Comparison of ENCODE assay signal across 19 mouse cellular contexts in genomic region chr17:45671821-45672220, GRCm38 (mm10). TPM values are rescaled to one million over a fixed set of nuclear protein-coding genes. Genes with fewer than 3 reads are reported as not detected.
DNase-seq lines count a peak whose midpoint lies in the region; ATAC-seq and TF ChIP-seq lines count a peak whose summit lies in the region.
"Had no signal": no experiment of that assay in that cellular context is flagged by ENCODE, and none has a peak within 500 bp of the region (broad histone marks: within the 10 kb centered on the region; RNA-seq: fewer than 3 reads in every experiment).

No protein-coding gene starts in this region.

- WGBS in hindbrain, postnatal 0 days: 93% methylated on average over 1 of the region's 1 CpGs
- WGBS in hindbrain, embryonic 13.5 days: 91% methylated on average over 1 of the region's 1 CpGs
- 72% methylated on average over 1 of the region's 1 CpGs for WGBS in lung, embryonic 14.5 days
- 95% methylated on average over 1 of the region's 1 CpGs for WGBS in small intestine, adult 2 months

- H3K9me3 ChIP-seq in hindbrain, postnatal 0 days (ENCODE audit: low read length): no peaks in the 10 kb centered on the region
- H3K9me3 ChIP-seq in hindbrain, embryonic 13.5 days: no peaks in the 10 kb centered on the region
- H3K9me3 ChIP-seq in lung, embryonic 14.5 days (ENCODE audit: low read depth, low read length): no peaks in the 10 kb centered on the region
- H3K9me3 ChIP-seq: forebrain, embryonic 13.5 days; intestine, embryonic 15.5 days; liver, embryonic 13.5 days had no signal

- H3K4me3 ChIP-seq in hindbrain, postnatal 0 days (ENCODE audit: low read length): no peak overlapping the region
- H3K4me3 ChIP-seq in hindbrain, embryonic 13.5 days: no peak overlapping the region
- no peak overlapping the region for H3K4me3 ChIP-seq in lung, embryonic 14.5 days (ENCODE audit: low read depth, low read length)
- no peak overlapping the region for H3K4me3 ChIP-seq in small intestine, adult 2 months (ENCODE audit: low read depth, low read length)
- H3K4me3 ChIP-seq: forebrain, embryonic 13.5 days; intestine, embryonic 15.5 days; liver, embryonic 13.5 days had no signal

- H3K27ac ChIP-seq in hindbrain, postnatal 0 days: no peak overlapping the region
- no peak overlapping the region for H3K27ac ChIP-seq in hindbrain, embryonic 13.5 days
- H3K27ac ChIP-seq in lung, embryonic 14.5 days (ENCODE audit: low read depth): no peak overlapping the region
- H3K27ac ChIP-seq in small intestine, adult 2 months (ENCODE audit: insufficient read depth, low read depth, low read length): no peak overlapping the region
- H3K27ac ChIP-seq: forebrain, embryonic 13.5 days; intestine, embryonic 15.5 days; liver, embryonic 13.5 days had no signal

- peak; percentile 48 for ATAC-seq in hindbrain, postnatal 0 days
- ATAC-seq in hindbrain, embryonic 13.5 days (ENCODE audit: low FRiP score): no peak
- ATAC-seq in lung, embryonic 14.5 days (ENCODE audit: insufficient read depth): no peak
- ATAC-seq in activated CD4-positive, CD25-positive, alpha-beta regulatory T cell, adult 4 months: no peak
- ATAC-seq in cerebellum, adult (ENCODE audit: insufficient number of reproducible peaks, low FRiP score, low TSS enrichment): no peak
- ATAC-seq: CD4-positive, CD25-positive, alpha-beta regulatory T cell, adult 4 months; forebrain, embryonic 13.5 days; intestine, embryonic 15.5 days had no signal

- TF ChIP-seq POLR2A in small intestine, adult 2 months (IDR thresholded peaks at IDR 0.05; ENCODE audit: low read depth, low read length): no peak

- no peak overlapping the region for H3K4me2 ChIP-seq in hindbrain, postnatal 0 days (ENCODE audit: low read depth, low read length)
- no peak overlapping the region for H3K4me2 ChIP-seq in hindbrain, embryonic 13.5 days
- no peak overlapping the region for H3K4me2 ChIP-seq in lung, embryonic 14.5 days
- H3K4me2 ChIP-seq: forebrain, embryonic 13.5 days; intestine, embryonic 15.5 days; liver, embryonic 13.5 days had no signal

- no peaks in the 10 kb centered on the region for H3K4me1 ChIP-seq in hindbrain, postnatal 0 days (ENCODE audit: insufficient read depth, low read length)
- no peaks in the 10 kb centered on the region for H3K4me1 ChIP-seq in hindbrain, embryonic 13.5 days (replicated peaks)
- H3K4me1 ChIP-seq in lung, embryonic 14.5 days (ENCODE audit: insufficient read depth): no peaks in the 10 kb centered on the region
- no peaks in the 10 kb centered on the region for H3K4me1 ChIP-seq in small intestine, adult 2 months (ENCODE audit: control insufficient read depth, insufficient read depth, insufficient read length, low read length)
- H3K4me1 ChIP-seq: forebrain, embryonic 13.5 days; intestine, embryonic 15.5 days; liver, embryonic 13.5 days had no signal

- DNase-seq in hindbrain, postnatal 0 days (ENCODE audit: low spot score): peak; percentile 20
- DNase-seq in lung, embryonic 14.5 days: peak; percentile 28
- DNase-seq in lung, postnatal 36 days: no peak
- DNase-seq in NIH3T3 (ENCODE audit: low read depth): peak; percentile 58
- DNase-seq: adrenal gland, postnatal 10 days; cerebellum, postnatal 14 days; liver, embryonic 13.5 days; right cerebral cortex, adult 18-20 months had no signal

- H3K36me3 ChIP-seq in hindbrain, postnatal 0 days (ENCODE audit: insufficient read depth, low read length): peaks cover 68% of the 10 kb centered on the region
- peaks cover 96% of the 10 kb centered on the region for H3K36me3 ChIP-seq in hindbrain, embryonic 13.5 days
- peaks cover 81% of the 10 kb centered on the region for H3K36me3 ChIP-seq in lung, embryonic 14.5 days (ENCODE audit: insufficient read depth)
- peaks cover 38% of the 10 kb centered on the region for H3K36me3 ChIP-seq in small intestine, adult 2 months (ENCODE audit: control insufficient read depth, insufficient read depth, low read length)

- TF ChIP-seq CTCF in hindbrain, postnatal 0 days (IDR thresholded peaks at IDR 0.05; ENCODE audit: low read depth): peak; percentile 67
- peak; percentile 53 for TF ChIP-seq CTCF in lung, embryonic 14.5 days (IDR thresholded peaks at IDR 0.05; ENCODE audit: low read depth)
- TF ChIP-seq CTCF in small intestine, adult 2 months (IDR thresholded peaks at IDR 0.05; ENCODE audit: extremely low read depth, insufficient read length, insufficient replicate concordance, low read depth, low read length): peak; percentile 21; the same call in 1 of the 2 replicates

- no peak overlapping the region for H3K9ac ChIP-seq in hindbrain, postnatal 0 days (replicated peaks; ENCODE audit: low read length)
- no peak overlapping the region for H3K9ac ChIP-seq in hindbrain, embryonic 13.5 days
- no peak overlapping the region for H3K9ac ChIP-seq in lung, embryonic 14.5 days
- H3K9ac ChIP-seq: forebrain, embryonic 13.5 days; intestine, embryonic 15.5 days; liver, embryonic 13.5 days had no signal

- no peaks in the 10 kb centered on the region for H3K27me3 ChIP-seq in hindbrain, postnatal 0 days (ENCODE audit: insufficient read depth, low read length)
- no peaks in the 10 kb centered on the region for H3K27me3 ChIP-seq in hindbrain, embryonic 13.5 days
- H3K27me3 ChIP-seq in lung, embryonic 14.5 days (ENCODE audit: insufficient read depth, low read length): no peaks in the 10 kb centered on the region
- H3K27me3 ChIP-seq in small intestine, adult 2 months (ENCODE audit: control insufficient read depth, insufficient read depth, low read length): no peaks in the 10 kb centered on the region
- H3K27me3 ChIP-seq: forebrain, embryonic 13.5 days; intestine, embryonic 15.5 days; liver, embryonic 13.5 days had no signal

RNA-seq across cellular contexts. Expression of gene Capn11, which starts 12.7 kb away (rescaled TPM):
- total RNA-seq in hindbrain, postnatal 0 days (2014; rRNA removed): 0.42 and 1.8 TPM in 2 replicates
- 0.14 and 2.0 TPM in 2 replicates for polyA plus RNA-seq in hindbrain, postnatal 0 days (2015; fragmentation: Nextera tagmentation; extraction: Ambion mirVana)
- 0.65 and 0.95 TPM in 2 replicates for polyA plus RNA-seq in hindbrain, embryonic 13.5 days (2015; fragmentation: Nextera tagmentation; extraction: Ambion mirVana)
- polyA plus RNA-seq in lung, embryonic 14.5 days (2014; fragmentation: Nextera tagmentation; extraction: Ambion mirVana): 0.07 TPM in 1 of 2 replicates, not detected in the other
- polyA plus RNA-seq in small intestine, adult 2 months (2012; rRNA removed): 0.03 TPM in 1 of 2 replicates, not detected in the other
- polyA plus RNA-seq in activated CD4-positive, CD25-positive, alpha-beta regulatory T cell, adult 4 months (2017; shearing (Covaris generic)): under 1 TPM in 1 of 2 experiments, not detected in 1; 0.33 TPM
- total RNA-seq: monocyte, adult 5-6 weeks had no signal
- polyA plus RNA-seq: embryonic facial prominence, embryonic 14.5 days; neural tube, embryonic 14.5 days; spleen, adult 2 months had no signal

RNA-seq across cellular contexts. Expression of gene Mrpl14, which starts 14.3 kb away (rescaled TPM):
- total RNA-seq in hindbrain, postnatal 0 days (2014; rRNA removed): 41.3 and 58.7 TPM in 2 replicates
- 117 and 119 TPM in 2 replicates for polyA plus RNA-seq in hindbrain, postnatal 0 days (2015; fragmentation: Nextera tagmentation; extraction: Ambion mirVana)
- 121 and 122 TPM in 2 replicates for polyA plus RNA-seq in hindbrain, embryonic 13.5 days (2015; fragmentation: Nextera tagmentation; extraction: Ambion mirVana)
- polyA plus RNA-seq in lung, embryonic 14.5 days (2014; fragmentation: Nextera tagmentation; extraction: Ambion mirVana): 162 and 168 TPM in 2 replicates
- 105 and 161 TPM in 2 replicates for polyA plus RNA-seq in small intestine, adult 2 months (2012; rRNA removed)
- polyA plus RNA-seq in activated CD4-positive, CD25-positive, alpha-beta regulatory T cell, adult 4 months (2017; shearing (Covaris generic)): 10 to 100 TPM; 73.4 to 90.9 TPM

RNA-seq across cellular contexts. Expression of gene Tmem63b, which starts 14.9 kb away (rescaled TPM):
- total RNA-seq in hindbrain, postnatal 0 days (2014; rRNA removed): 241 and 252 TPM in 2 replicates
- polyA plus RNA-seq in hindbrain, postnatal 0 days (2015; fragmentation: Nextera tagmentation; extraction: Ambion mirVana): 123 and 139 TPM in 2 replicates
- polyA plus RNA-seq in hindbrain, embryonic 13.5 days (2015; fragmentation: Nextera tagmentation; extraction: Ambion mirVana): 123 and 139 TPM in 2 replicates
- 29.7 and 31.3 TPM in 2 replicates for polyA plus RNA-seq in lung, embryonic 14.5 days (2014; fragmentation: Nextera tagmentation; extraction: Ambion mirVana)
- 42.6 and 65.0 TPM in 2 replicates for polyA plus RNA-seq in small intestine, adult 2 months (2012; rRNA removed)
- 1 to 10 TPM; 2.7 to 3.6 TPM for polyA plus RNA-seq in activated CD4-positive, CD25-positive, alpha-beta regulatory T cell, adult 4 months (2017; shearing (Covaris generic))
